Mouse (Mus musculus) liver, embryonic 14.5 days (tissue): Measurements from ENCODE around the gene Bend4.

ENCODE experiments used
- CTCF ChIP-seq: IDR thresholded peaks from 2 replicates; pipeline ENCODE4 v1.5.1; 2016; ENCODE audit warnings: antibody characterized with exemption, low read depth, control low read depth
- EP300 ChIP-seq: IDR thresholded peaks from 2 replicates; pipeline ENCODE4 v1.6.1; 2016; ENCODE audit warnings: antibody characterized with exemption, low read depth

GRCm38 (mm10) chr5:67449957-67450630 lies 22.0 kb upstream of the Bend4 start:
- no peak for TF ChIP-seq CTCF
- no peak for TF ChIP-seq EP300
